Mouse (Mus musculus): ENCODE data around the gene Ccnb1ip1.
"Not testable (repeated sequence)": the region's sequence is repeated elsewhere in the genome, so short reads cannot be mapped to it uniquely, and the experiment has no call there.

The Ccnb1ip1 gene

GRCm38 (mm10) chr14:50807487-50808072, at the start of gene Ccnb1ip1, which contains the start of gene Parp2:
Gene Ccnb1ip1 (minus strand): TSS chr14:50807732.
Gene Parp2 (plus strand): TSS chr14:50807841.
- DNase-seq (ENCODE audit: low spot score in 2 of 2) = peak; percentile 98 to 100

- no peak for DNase-seq (ENCODE audit: low spot score in 2 of 2)
Measured at GRCm38 (mm10) chr14:50855788-50856187, 48.3 kb upstream of the Ccnb1ip1 start.

- DNase-seq (ENCODE audit: low spot score in 2 of 2) = no peak
Measured at GRCm38 (mm10) chr14:50837236-50837635, 29.7 kb upstream of the Ccnb1ip1 start.

GRCm38 (mm10) chr14:50834435-50834834, 26.9 kb upstream of the Ccnb1ip1 start:
- DNase-seq (ENCODE audit: low spot score in 2 of 2) = no peak

- peak in 1 of 2 experiments; percentile 19 for DNase-seq (ENCODE audit: low spot score in 2 of 2)
Measured at GRCm38 (mm10) chr14:50833964-50834363, 26.4 kb upstream of the Ccnb1ip1 start.

GRCm38 (mm10) chr14:50829878-50830277, 22.3 kb upstream of the Ccnb1ip1 start:
- no peak for DNase-seq (ENCODE audit: low spot score in 2 of 2)

GRCm38 (mm10) chr14:50826579-50826978, 19.0 kb upstream of the Ccnb1ip1 start:
- no peak for DNase-seq (ENCODE audit: low spot score in 2 of 2)

GRCm38 (mm10) chr14:50824219-50824618, 16.7 kb upstream of the Ccnb1ip1 start:
- no peak for DNase-seq (ENCODE audit: low spot score in 2 of 2)

- DNase-seq (ENCODE audit: low spot score in 2 of 2) = no peak
Measured at GRCm38 (mm10) chr14:50823240-50823639, 15.7 kb upstream of the Ccnb1ip1 start.

- no peak for DNase-seq (ENCODE audit: low spot score in 2 of 2)
Measured at GRCm38 (mm10) chr14:50813060-50813459, 5.5 kb upstream of the Ccnb1ip1 start.

GRCm38 (mm10) chr14:50806469-50806868, 1.1 kb downstream of the Ccnb1ip1 start:
- DNase-seq (ENCODE audit: low spot score in 2 of 2) = not testable (repeated sequence)

- DNase-seq (ENCODE audit: low spot score in 2 of 2) = no peak
Measured at GRCm38 (mm10) chr14:50804683-50805082, 2.8 kb downstream of the Ccnb1ip1 start.

- no peak for DNase-seq (ENCODE audit: low spot score in 2 of 2)
Measured at GRCm38 (mm10) chr14:50802843-50803562, 4.5 kb downstream of the Ccnb1ip1 start.

- DNase-seq (ENCODE audit: low spot score in 2 of 2) = no peak
Measured at GRCm38 (mm10) chr14:50802441-50802840, 5.1 kb downstream of the Ccnb1ip1 start.

GRCm38 (mm10) chr14:50799502-50800259, 7.9 kb downstream of the Ccnb1ip1 start:
- DNase-seq (ENCODE audit: low spot score in 2 of 2) = no peak

GRCm38 (mm10) chr14:50798512-50798911, 9.0 kb downstream of the Ccnb1ip1 start:
- no peak for DNase-seq (ENCODE audit: low spot score in 2 of 2)

- no peak for DNase-seq (ENCODE audit: low spot score in 2 of 2)
Measured at GRCm38 (mm10) chr14:50796464-50796863, 11.1 kb downstream of the Ccnb1ip1 start.

- no peak for DNase-seq (ENCODE audit: low spot score in 2 of 2)
Measured at GRCm38 (mm10) chr14:50795965-50796364, 11.6 kb downstream of the Ccnb1ip1 start.

- DNase-seq (ENCODE audit: low spot score in 2 of 2) = no peak
Measured at GRCm38 (mm10) chr14:50795261-50795935, 12.1 kb downstream of the Ccnb1ip1 start.

- DNase-seq (ENCODE audit: low spot score in 2 of 2) = no peak
Measured at GRCm38 (mm10) chr14:50788157-50788556, 19.4 kb downstream of the Ccnb1ip1 start.

- peak; percentile 89 to 90 for DNase-seq (ENCODE audit: low spot score in 2 of 2)
Measured at GRCm38 (mm10) chr14:50785251-50785637, 22.3 kb downstream of the Ccnb1ip1 start, which contains the start of gene Ttc5. Gene Ttc5 (minus strand): TSS chr14:50785519.

Data from urinary bladder, postnatal 36 days (tissue).